Mouse (Mus musculus) layer of hippocampus, adult 9-10 months (tissue): ENCODE measurements around the gene H1fx.
"Not testable (repeated sequence)": the region's sequence is repeated elsewhere in the genome, so short reads cannot be mapped to it uniquely, and the experiment has no call there.

ENCODE experiments used
- DNase-seq: peaks from one replicate; pipeline ENCODE4 v3.0.0; 2022; ENCODE audit warnings: low spot score

Gene H1fx

DNA sequence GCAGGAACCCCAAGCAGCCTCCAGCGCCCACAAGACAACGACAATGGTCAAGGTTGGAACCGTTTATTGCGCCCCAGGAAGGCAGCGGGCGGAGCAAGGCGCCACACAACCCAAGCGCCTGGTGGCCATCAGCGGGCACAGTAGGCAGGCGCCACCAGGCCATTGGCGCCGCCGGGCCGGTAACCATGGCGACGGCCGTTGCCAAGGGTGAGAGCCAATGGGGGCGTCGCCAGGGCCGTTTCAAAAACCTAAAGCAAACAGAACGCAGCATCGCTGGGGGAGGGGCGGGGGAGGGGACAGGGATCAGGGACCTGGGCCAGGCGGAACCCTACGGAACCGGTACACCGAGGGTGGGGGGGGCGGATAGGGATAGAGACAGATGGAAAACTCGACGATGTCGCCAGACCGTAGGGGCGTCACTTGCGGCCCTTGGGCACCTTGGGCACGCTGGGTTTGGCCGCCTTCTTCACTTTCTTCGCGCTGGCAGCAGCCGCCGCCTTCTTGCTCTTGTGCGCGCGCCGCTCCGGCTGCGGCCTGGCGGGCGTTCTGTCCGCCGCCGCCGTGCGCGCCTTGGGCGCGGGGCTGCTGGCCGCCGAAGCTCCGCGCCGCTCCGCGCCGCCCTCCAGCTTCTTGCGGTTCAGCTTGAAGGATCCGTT lies 935 bp downstream of the H1fx start:
- no peak for DNase-seq

DNA sequence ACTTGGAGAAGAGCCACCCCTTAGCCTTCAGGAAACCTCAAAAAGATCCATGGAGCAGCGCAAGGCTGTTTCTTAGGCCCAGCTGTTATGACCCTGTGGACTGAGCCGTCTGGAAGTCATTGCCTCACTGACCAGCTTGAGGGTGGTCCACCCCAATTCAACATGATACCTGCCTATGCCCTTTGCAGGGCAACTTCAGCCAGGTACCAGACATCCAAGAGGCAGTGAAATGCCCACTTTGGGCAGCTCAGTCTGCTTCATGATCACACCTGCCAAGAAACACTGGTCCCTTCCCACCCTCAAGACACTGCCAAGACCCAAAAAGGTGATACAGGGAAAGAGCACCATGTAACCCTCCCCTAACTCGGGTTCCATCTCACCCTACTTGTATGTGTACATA lies 1.7 kb downstream of the H1fx start:
- DNase-seq: no peak

DNA sequence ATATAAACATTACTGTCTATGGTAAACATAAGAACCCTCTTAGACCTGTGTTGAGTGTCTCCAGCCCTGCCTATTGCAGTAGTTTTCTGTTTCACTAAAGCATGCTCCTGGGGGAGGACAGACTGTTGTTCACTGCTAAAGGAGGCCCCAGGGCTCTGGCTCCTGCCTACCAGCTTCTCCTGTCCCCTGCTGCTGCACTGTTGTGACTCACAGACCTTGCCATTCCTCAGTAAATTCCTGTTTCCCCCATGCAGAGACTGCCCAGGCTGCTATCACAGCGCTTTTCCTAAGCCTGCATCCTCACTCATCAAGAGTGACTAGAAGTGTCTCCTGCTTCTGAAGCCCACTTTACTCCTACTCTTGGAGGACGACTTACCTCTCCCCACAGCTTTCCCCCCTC lies 11.4 kb downstream of the H1fx start:
- no peak for DNase-seq

DNA sequence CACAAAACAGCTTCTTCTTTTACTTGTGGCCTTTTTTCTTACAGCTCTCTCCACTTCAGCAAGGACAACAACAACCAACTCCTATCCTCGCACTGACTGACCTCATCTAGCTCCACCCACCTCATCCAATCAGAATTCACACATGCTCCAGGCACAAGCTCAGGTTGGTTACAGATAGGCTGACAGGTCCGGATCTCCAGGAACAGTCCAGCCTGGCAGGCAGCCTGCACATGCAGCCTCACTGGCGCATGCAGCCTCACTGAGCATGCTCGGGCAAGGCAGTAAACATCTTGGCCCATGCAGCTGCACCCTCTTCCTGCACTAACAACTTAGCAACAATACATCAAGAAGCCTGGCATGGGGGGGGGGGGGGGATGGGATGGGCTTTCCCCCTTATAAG lies 19.0 kb downstream of the H1fx start:
- not testable (repeated sequence) for DNase-seq

DNA sequence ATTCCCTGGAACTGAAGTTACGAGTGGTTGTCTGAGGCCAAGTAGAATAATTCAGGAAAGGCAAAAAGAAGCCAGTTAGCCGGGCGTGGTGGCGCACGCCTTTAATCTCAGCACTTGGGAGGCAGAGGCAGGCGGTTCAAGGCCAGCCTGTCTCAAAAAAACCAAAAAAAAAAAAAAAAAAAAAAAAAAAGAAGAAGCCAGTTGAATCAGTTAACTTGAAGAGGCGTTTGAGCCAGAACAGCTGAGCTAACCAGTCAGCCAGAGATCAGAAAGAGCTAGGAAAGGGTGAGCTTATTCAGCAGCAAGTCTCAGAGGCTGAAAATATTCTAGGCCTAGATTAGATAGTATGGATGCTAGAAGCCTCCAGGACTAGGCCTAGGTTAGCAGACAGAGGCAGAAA lies 39.3 kb downstream of the H1fx start:
- no peak for DNase-seq

DNA sequence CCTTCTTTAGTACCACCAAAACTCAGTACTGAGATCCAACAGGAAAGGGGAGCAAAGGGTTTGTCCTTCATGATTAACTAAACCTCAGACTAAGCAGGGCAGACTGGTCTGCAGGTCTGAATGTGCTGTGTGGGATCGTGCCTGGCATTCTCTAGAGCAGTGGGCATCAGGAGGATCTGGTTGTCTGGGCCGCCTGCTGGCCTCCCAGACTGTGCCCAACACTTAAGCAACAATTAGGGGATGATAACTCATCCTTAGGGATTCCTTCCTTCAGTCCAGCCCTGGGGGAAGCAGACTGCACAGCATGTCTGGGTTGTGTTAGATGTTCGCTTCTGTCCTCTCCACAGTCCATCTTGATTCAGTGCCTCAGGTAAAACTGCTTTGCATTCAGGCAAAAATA lies 42.5 kb downstream of the H1fx start:
- DNase-seq: no peak

DNA sequence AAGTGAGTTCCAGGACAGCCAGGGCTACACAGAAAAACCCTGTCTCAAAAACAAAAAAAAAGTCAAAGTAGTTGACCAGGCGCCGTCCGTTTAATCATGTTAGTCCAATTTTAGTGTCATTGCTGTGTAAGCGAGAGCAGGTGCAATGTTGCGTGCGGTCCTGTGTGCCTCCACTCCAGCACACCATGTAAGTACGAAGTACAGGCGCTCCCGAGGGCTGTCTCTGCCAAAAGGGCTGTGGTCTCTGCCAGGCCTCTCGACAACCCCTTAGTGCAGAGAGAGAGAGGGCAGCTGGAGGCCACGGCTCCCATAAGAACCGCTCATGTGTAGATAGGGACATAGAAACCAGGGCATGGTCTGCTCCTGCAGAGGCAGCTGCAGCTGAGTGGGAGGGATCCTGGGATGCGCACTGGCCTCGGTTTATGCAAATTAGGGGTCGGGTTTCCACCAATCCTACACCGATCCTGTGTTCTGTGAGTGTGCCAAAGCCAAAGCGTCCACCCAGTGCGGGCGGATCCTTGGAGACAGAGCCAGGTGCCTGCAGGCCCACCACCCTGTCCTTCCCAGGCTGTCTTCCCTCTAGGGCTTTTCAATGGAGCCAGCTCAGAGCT lies 44.2 kb downstream of the H1fx start:
- DNase-seq: no peak

DNA sequence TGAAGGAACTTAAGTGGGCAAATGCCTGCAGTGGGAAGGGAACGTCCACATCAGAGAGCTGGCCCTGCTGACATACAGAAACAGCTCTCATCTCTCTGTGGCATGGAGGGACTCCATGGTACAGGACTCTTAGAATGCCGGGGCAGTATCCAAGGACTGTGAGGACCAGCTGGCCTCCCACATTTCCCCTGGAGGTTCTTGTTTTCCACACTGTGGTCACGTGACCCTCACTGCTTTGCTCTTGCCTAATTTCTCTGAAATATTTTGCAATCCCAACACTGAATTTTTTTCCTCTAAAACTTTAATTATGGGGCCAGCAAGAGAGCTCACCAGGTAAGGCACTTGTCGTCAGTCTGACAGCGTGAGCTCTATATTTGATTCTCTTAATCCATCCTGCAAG lies 46.4 kb downstream of the H1fx start:
- no peak for DNase-seq
